Mouse (Mus musculus) ZHBTc4 (cell line): ENCODE results near the gene Chrne.
"Not testable (repeated sequence)": the region's sequence is repeated elsewhere in the genome, so short reads cannot be mapped to it uniquely, and the experiment has no call there.

Experiments
- DNase-seq: peaks from one replicate; pipeline ENCODE4 v3.0.0-alpha.2; 2011; ENCODE audit warnings: low read depth, low spot score

Chrne gene

DNA sequence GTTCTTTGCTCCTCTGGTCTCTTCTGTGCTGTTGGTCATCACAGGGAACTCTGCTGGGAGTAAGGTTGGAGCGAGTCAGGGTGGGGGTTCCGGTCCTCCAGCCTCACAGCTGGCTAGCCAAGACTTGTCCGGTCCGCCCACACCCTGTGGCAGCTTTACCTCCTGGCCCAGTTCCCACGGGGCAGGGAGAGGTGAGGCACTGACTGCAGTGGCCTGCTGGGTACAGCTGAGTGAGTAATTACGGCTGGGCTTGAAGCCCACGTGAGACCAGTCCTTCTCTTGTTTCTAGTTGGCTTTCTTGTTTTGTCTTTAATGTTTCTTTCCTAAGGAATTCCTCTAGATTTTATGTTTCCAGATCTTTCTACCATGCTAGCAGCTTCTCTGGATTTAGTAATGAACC is 33.6 kb downstream of the Chrne start:
- DNase-seq: peak; percentile 23

DNA sequence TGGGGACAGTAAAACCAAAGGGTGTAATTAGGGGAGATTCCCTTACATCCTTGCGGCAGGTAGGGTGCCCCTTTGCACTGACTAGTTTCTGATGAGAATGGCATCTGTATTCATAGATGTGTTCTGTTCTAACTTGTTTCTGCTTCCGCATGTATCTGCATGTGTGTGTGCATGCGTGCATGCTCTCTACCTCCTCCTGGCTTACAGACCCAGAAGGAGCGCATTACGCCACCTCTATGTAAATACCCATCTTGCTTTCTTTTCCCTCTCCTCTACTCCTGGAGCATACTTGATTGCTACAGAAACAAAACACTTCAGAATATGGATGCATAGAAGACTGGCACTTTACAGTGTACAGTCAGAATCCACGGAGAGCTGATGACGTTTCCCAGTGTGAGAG is 35.2 kb downstream of the Chrne start:
- DNase-seq: no peak

DNA sequence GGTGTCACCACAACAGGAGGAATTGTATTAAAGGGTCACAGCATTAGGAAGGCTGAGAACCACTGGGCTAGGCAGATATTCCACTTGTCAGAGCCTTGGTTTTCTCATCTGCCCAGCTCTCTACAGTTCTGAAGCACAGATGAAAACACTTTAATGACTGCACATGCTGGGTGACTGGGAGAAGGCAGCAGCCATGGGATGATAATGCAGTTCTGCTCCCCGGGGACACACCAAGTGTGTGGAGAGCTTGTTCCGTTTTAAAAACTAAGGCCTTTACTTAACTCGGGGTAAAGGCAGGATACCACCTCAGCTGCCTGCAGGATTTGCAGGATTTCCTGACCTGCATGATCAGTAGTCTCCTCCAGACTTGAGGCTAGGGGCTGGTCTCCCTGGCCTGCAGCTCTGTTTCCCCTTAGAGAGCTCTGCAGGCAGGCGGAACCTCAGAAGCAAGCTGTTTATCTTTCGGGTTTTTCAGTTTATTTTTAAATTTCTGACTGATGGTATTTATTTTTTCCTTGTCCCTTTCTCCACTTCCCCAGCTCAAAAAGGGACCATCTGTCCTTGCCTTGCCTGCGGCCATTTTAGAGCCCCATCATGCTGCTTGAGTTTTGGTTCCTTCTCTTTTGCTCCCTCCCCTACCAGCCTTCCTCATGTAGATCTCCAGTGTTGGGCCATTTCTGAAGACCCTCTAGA is 35.8 kb downstream of the Chrne start:
- DNase-seq: no peak

DNA sequence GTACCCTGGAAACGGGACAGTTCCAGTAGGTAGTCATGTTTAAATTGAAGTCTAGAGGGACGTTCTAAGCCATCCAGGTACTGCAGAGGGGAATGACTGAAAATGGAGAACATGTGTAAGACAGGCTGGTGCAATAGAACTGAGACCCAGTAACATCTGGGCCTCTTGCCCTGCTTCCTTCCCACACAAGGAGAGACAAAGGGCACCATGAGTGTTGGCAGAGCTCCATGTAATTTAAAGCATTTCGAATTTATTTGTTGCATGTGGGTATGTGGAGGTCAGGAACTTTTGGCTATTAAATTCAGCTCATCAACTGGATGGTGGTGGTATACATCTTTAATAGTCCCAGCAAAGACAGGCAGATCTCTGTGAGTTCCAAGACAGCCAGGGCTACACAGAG is 36.8 kb downstream of the Chrne start:
- DNase-seq: no peak

DNA sequence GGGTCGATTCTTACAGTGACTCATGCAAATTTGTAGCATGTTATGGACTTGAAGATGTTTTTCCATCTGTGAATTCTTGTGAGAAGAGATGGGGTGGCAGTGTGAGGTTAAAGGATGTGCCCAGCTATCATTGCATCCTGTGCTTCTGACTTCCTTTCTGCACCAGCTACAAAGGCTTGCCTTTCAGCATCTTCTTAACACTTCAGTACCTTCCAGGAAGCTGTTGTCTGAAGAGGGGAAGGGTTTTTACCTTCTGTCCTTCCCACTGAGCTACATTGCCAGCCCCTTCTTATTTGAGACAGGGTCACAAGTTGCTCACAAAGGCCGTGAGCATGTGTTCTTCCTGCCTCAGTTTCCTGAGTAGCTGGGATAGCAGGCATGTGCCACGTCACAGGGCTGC is 38.1 kb downstream of the Chrne start:
- DNase-seq: no peak

DNA sequence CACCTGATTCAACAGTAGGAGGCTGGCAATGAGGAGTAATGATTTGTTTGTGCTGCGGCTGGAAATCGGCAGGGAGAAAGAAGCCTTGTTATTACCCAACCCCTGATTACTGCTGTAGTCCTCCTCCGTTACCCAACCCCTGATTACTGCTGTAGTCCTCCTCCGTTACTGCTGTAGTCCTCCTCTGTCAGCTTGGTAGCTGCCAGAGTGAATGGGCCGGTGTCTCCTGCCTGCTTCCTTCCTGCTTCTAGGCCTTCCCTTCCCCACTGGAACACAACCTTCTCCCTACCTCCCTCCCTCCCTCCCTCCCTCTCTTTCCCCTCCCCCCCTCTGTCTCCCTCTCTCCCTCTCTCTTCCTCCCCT is 38.7 kb downstream of the Chrne start:
- DNase-seq: no peak

DNA sequence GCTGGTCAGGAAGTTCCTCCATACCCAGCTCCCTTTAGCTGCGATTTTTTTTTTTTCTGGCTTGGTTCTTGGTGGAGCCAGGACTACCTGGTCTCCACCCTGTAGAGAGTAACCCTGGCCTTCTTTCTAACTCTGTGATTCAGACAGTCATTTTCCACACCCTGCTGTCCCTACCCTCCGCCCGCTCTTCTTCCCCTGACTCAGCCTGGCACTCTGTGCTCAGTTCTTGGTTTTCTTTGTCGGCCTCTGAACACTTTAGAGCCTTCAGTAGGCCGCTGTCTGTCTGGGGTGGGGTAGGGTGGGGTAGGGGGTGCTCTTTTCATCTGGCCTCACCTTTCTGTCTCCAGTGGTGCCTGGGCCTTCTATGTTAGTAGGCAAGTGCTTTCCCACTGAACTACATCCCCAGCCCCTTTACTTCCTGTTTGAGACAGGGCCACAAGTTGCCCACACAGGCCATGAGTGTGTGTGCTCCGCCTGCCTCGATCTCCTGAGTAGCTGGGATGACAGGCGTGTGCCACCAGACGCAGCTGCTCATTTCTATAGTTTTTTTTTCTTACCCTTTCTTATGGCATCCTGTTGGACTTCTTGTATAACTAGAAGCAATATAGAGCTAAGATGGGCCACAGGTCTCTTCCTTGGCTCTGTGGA is 39.2 kb downstream of the Chrne start:
- DNase-seq: no peak

DNA sequence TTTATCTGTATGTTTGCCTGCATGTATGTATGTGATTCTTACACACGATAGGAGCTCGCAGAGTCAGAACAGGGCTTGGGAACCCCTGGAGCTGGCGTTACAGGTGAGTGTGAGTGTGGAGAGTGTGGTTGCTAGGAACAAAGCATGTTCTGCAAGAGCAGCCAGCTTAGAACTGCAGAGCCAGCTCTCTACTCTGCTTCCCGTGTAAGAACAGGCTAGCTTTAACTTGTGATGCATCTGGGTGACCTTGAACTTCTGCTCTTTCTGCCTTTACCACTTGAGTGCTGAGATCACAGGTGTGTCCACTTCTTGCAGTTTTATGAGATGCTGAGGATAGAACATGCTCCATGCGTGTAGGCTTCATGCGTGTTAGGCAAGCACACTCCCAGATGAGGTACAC is 40.1 kb downstream of the Chrne start:
- no peak for DNase-seq

DNA sequence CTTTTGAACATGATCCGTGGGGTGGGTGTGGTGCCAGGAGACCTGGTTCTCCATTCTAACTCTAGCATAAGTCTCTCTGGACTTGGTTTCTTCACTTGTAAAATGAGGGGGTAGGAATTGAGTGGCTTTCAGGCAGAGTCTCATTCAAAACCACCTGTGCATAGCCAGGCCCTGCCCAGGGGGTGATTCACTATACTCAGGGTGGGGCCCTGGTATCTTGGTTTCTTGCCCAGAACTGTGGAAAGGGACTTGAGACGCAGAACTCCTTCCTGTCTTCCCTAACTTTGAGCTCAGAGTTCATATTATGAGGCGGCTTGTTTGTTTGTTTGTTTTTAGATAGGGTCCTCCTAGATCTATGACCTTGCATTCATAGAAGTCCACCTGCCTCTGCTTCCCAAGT is 41.8 kb downstream of the Chrne start:
- DNase-seq: no peak

DNA sequence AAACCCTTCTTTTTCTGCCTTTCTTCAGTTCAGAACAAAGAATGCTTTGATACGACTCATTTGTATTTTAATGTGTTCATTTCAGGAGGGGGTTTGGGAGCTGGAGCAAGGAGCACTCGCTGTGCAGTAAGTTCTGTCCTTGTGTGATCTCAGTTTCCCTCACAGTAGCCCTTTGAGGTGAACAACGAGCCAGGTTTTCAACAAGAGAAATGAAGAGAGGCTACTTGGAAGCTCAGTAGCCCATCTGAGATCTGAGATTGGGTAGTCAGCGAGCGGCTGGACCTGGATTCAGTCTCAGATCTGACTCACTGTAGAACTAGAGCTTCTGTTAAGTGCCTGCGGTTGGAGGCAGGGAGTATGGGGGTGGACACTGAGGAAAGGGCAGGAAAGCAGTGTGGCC is 45.1 kb downstream of the Chrne start:
- no peak for DNase-seq

DNA sequence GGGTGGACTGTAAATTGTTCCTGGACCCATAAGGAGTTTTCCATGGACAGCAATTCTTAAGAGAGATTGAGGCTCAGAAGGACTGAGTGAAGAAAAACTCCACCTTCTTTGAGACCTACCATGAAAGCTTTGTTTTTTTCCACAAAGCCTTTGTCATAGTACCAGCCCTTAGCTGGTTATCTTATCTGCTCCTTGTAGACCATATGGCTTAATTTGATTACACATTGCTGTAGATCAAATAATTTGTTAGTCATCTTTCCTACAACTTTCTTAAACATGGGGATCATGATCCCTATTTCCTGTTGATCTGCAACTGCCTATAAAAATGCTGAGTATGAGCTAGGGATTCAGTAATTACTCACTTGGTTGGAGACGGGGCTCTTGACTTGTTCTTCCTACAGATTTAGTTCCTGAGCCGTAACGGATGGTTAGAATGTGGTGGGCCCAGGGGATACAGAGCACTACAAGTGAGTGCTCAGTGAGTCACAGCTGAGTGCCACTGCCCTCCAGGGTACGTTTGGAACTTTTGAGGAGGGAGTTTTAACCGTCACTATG is 46.6 kb downstream of the Chrne start:
- no peak for DNase-seq

DNA sequence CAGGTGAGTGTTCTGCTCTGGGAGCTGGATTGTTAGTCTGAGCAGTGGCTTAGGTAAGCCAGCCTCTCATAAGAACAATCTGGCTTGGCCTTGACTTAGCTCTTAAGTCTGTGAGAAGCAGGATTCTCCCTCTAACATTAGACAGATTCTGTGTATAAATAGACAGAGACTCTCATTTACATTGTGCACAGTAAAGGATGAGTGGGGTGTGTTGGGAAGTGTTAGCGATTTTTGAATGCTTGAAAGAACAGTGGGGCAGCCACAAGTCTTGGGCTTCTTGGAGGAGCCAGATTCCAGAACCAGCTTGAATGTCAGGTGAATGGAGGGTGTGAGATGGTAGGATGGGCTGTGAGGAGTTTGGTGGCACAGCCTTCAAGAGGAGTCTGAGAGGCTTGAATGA is 47.4 kb downstream of the Chrne start:
- no peak for DNase-seq

DNA sequence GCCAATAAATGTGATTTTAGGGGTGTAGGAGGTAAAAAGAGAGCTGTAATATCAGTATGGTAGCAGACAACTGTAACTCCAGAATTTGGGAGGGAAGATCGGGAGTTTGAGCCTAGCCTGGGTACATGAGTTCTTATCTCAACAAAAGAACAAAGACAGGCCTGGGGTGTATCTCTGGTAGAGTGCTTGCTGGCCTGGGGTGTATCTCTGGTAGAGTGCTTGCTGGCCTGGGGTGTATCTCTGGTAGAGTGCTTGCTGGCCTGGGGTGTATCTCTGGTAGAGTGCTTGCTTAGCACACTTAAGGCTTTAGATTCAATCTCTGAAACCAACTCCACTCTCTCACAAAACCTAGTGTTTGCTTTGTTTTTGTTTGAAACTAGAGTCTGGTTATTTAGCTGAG is 48.4 kb downstream of the Chrne start:
- DNase-seq: not testable (repeated sequence)

DNA sequence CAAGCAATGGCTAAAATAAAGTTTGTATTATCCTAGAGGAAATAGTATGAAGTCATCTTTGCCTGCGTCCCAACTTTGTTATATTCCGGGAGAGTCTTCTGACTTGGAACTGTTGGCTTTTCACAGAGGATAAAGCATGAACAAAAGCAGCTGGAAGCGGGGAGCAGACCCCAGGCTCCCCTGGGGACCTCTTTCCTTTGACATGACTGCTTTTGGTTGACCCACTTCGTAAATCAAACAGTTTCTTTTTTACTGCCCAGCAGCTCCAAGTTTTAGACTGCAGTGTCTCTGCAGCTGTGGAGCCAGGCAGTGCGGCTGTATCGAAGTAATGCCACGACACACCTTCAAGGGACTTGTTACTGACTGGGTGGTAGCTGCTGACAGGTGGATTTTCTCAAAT is 52.4 kb downstream of the Chrne start:
- no peak for DNase-seq
